In the genomic region with DNA sequence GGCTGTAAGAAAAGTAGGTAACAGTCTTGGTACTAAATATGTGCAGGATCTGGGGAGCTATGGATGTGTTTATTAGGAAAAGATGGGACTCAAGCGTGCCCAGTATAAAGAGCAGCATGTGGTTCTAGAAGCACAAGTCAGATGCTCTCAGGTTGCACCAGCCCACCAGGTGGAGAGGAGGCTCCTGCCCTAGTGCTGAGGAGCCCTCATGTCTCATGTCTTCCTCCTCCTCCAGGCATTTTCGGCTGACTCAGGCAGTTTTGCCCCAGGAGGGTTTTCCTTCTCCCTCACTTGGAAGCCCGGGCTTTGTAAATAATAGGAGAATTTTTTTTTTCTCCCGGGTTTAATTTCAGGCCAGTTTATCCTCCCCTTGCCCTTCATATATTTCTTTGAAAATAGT, we compare ENCODE assay signal across 15 mouse cellular contexts.
DNase-seq lines count a peak whose midpoint lies in the region; ATAC-seq and TF ChIP-seq lines count a peak whose summit lies in the region.
"Had no signal": no experiment of that assay in that cellular context is flagged by ENCODE, and none has a peak within 500 bp of the region (broad histone marks: within the 10 kb centered on the region; RNA-seq: fewer than 3 reads in every experiment).

No protein-coding gene starts in this region.

- intact Hi-C loops in heart, postnatal 14 days (cut with DNase I), result no loop called here

- H3K4me1 ChIP-seq in heart, embryonic 14.5 days (ENCODE audit: control insufficient read depth in 2 of 2, insufficient read depth in 2 of 2, low read length in 2 of 2), result peaks cover 5 to 33% of the 10 kb centered on the region in 2 experiments
- H3K4me1 ChIP-seq in ES-E14 (ENCODE audit: control insufficient read depth in 2 of 2, insufficient read depth in 2 of 2, low read length in 2 of 2, poor library complexity in 1 of 2), result no peaks in the 10 kb centered on the region
- H3K4me1 ChIP-seq in brown adipose tissue, adult 24 weeks (ENCODE audit: control insufficient read depth, insufficient read depth, insufficient read length, low read length), result peaks cover 14% of the 10 kb centered on the region

- in situ Hi-C loops in ES-E14 (cut with MboI; ENCODE audit: low sequenced_read_pairs in 2 of 2, unreplicated experiment in 2 of 2), result no loop called here

- ATAC-seq in heart, embryonic 14.5 days (ENCODE audit: insufficient number of reproducible peaks, insufficient read depth, low FRiP score, low read depth), result no peak

- peak overlapping the region in 1 of 2 experiments; percentile 24; a peak in 1 of 4 replicates for H3K27ac ChIP-seq in heart, embryonic 14.5 days (replicated peaks in 1 of 2; ENCODE audit: control insufficient read depth in 1 of 2, insufficient read depth in 1 of 2, low read depth in 2 of 2, low read length in 2 of 2)
- H3K27ac ChIP-seq in layer of hippocampus, adult 2 months, result peak overlapping the region; percentile 61
- no peak overlapping the region for H3K27ac ChIP-seq in ES-E14 (ENCODE audit: insufficient read depth, low read depth, low read length, poor library complexity, severe bottlenecking)
- peak overlapping the region; percentile 38; the same call in 1 of the 2 replicates for H3K27ac ChIP-seq in brown adipose tissue, adult 24 weeks (replicated peaks; ENCODE audit: low read depth, low read length)
- H3K27ac ChIP-seq: embryonic facial prominence, embryonic 13.5 days; hindbrain, embryonic 15.5 days; neural tube, embryonic 13.5 days; stomach, embryonic 15.5 days had no signal

- H3K4me2 ChIP-seq in heart, embryonic 14.5 days (ENCODE audit: low read length), result peak overlapping the region; percentile 51
- H3K4me2 ChIP-seq: embryonic facial prominence, embryonic 13.5 days; hindbrain, embryonic 15.5 days; neural tube, embryonic 13.5 days; stomach, embryonic 15.5 days had no signal

- no peak overlapping the region for H3K4me3 ChIP-seq in heart, embryonic 14.5 days (ENCODE audit: control insufficient read depth in 1 of 2, insufficient read depth in 1 of 2, low read depth in 1 of 2, low read length in 2 of 2)
- H3K4me3 ChIP-seq in layer of hippocampus, adult 2 months, result no peak overlapping the region
- H3K4me3 ChIP-seq in ES-E14 (ENCODE audit: insufficient read depth in 1 of 2, low read depth in 1 of 2, low read length in 2 of 2, poor library complexity in 1 of 2, severe bottlenecking in 1 of 2), result no peak overlapping the region
- no peak overlapping the region for H3K4me3 ChIP-seq in brown adipose tissue, adult 24 weeks (ENCODE audit: insufficient read depth, low read depth, low read length)
- H3K4me3 ChIP-seq: embryonic facial prominence, embryonic 13.5 days; hindbrain, embryonic 15.5 days; neural tube, embryonic 13.5 days; stomach, embryonic 15.5 days had no signal

- DNase-seq in heart, postnatal 14 days, result no peak
- DNase-seq in layer of hippocampus, adult 2 months (ENCODE audit: low spot score in 2 of 2), result no peak
- no peak for DNase-seq in layer of hippocampus, adult 18-20 months (ENCODE audit: low spot score in 2 of 2)
- DNase-seq in ES-E14 (ENCODE audit: low read depth, low spot score), result no peak
- DNase-seq in retina, embryonic 14.5 days (ENCODE audit: low spot score), result no peak
- no peak for DNase-seq in spleen, postnatal 36 days (ENCODE audit: low spot score in 2 of 2)
- DNase-seq: adrenal gland, adult 2 months; cerebellum, adult 2 months; thymus, postnatal 25 days had no signal

- H3K9me3 ChIP-seq in heart, embryonic 14.5 days (ENCODE audit: control insufficient read depth, low read length), result no peaks in the 10 kb centered on the region
- H3K9me3 ChIP-seq in ES-E14 (ENCODE audit: control insufficient read depth, insufficient read depth, low read depth, low read length), result no peaks in the 10 kb centered on the region
- H3K9me3 ChIP-seq: embryonic facial prominence, embryonic 13.5 days; hindbrain, embryonic 15.5 days; neural tube, embryonic 13.5 days; stomach, embryonic 15.5 days had no signal

- peak overlapping the region; percentile 32 for H3K9ac ChIP-seq in heart, embryonic 14.5 days (ENCODE audit: low read length)
- no peak overlapping the region for H3K9ac ChIP-seq in ES-E14 (ENCODE audit: insufficient read depth, low read depth, low read length, poor library complexity, severe bottlenecking)
- H3K9ac ChIP-seq: embryonic facial prominence, embryonic 13.5 days; hindbrain, embryonic 15.5 days; neural tube, embryonic 13.5 days; stomach, embryonic 15.5 days had no signal

- WGBS in heart, embryonic 14.5 days, result 41% methylated on average over 4 of the region's 4 CpGs

- H3K36me3 ChIP-seq in heart, embryonic 14.5 days (ENCODE audit: control insufficient read depth, insufficient read depth, low read length), result peaks cover 12% of the 10 kb centered on the region; the same call in 1 of the 2 replicates
- H3K36me3 ChIP-seq in ES-E14 (ENCODE audit: control insufficient read depth, insufficient read depth, low read length, poor library complexity, severe bottlenecking), result no peaks in the 10 kb centered on the region
- H3K36me3 ChIP-seq: embryonic facial prominence, embryonic 13.5 days; hindbrain, embryonic 15.5 days; neural tube, embryonic 13.5 days; stomach, embryonic 15.5 days had no signal

- H3K27me3 ChIP-seq in heart, embryonic 14.5 days (ENCODE audit: control insufficient read depth, insufficient read depth, low read length), result no peaks in the 10 kb centered on the region
- H3K27me3 ChIP-seq: embryonic facial prominence, embryonic 13.5 days; hindbrain, embryonic 15.5 days; neural tube, embryonic 13.5 days; stomach, embryonic 15.5 days had no signal

- TF ChIP-seq CTCF in layer of hippocampus, adult 2 months (conservative IDR thresholded peaks at IDR 0.05), result no peak

TF ChIP-seq in ES-E14, 5 proteins besides CTCF, POLR2A, EP300 and RAD21:
- no peak for TF ChIP-seq ZNF384 (IDR thresholded peaks at IDR 0.05; ENCODE audit: low read depth, low read length)
- TF ChIP-seq MAFK (IDR thresholded peaks at IDR 0.05; ENCODE audit: insufficient read depth, low read depth, low read length), result 0 out of 2 replicates have a peak, but pooled peaks have one; percentile 33
